Mouse (Mus musculus) C2C12 (cell line): ENCODE measurements at regions not wholly inside any gene's neighbourhood (a gene's known extent, or its start where the extent isn't known, plus 50 kb on each side); places are given as distances from the start of the nearest gene placed in this dataset.
"Not testable (repeated sequence)": the region's sequence is repeated elsewhere in the genome, so short reads cannot be mapped to it uniquely, and the experiment has no call there.

Source experiments
- H3K27me3 ChIP-seq: one replicate; pipeline ENCODE4 v1.6.1; 2011; ENCODE audit not compliant: control insufficient read depth, insufficient read depth, insufficient read length
- H3K36me3 ChIP-seq: one replicate; pipeline ENCODE4 v1.6.1; 2011; ENCODE audit not compliant: control insufficient read depth, insufficient read depth
- H3K4me3 ChIP-seq: one replicate; pipeline ENCODE4 v1.5.1; 2011; ENCODE audit warnings: mild to moderate bottlenecking, control low read depth; ENCODE audit not compliant: poor library complexity, insufficient read depth, severe bottlenecking
- H3K79me2 ChIP-seq: one replicate; pipeline ENCODE4 v1.6.1; 2011; ENCODE audit not compliant: control insufficient read depth, insufficient read depth
- H3K79me3 ChIP-seq: one replicate; pipeline ENCODE4 v1.6.1; 2011; ENCODE audit warnings: low read depth, control low read depth
- H3ac ChIP-seq: one replicate; pipeline ENCODE3; 2011; ENCODE audit warnings: low read depth; ENCODE audit not compliant: control insufficient read depth, insufficient read length
- CEBPB ChIP-seq: IDR thresholded peaks from one replicate; pipeline ENCODE4 v1.6.1; 2011; ENCODE audit warnings: low read depth, mild to moderate bottlenecking, control low read depth, moderate library complexity
- CTCF ChIP-seq: IDR thresholded peaks from one replicate; pipeline ENCODE4 v1.5.1; 2011; ENCODE audit not compliant: control insufficient read depth, insufficient read depth, insufficient read length
- FOSL1 ChIP-seq: IDR thresholded peaks from one replicate; pipeline ENCODE4 v1.8.0; 2011; ENCODE audit warnings: mild to moderate bottlenecking, low read length; ENCODE audit not compliant: poor library complexity, insufficient read depth, severe bottlenecking
- MAX ChIP-seq: IDR thresholded peaks from one replicate; pipeline ENCODE4 v1.6.1; 2011; ENCODE audit warnings: mild to moderate bottlenecking, control low read depth
- MYOD1 ChIP-seq: IDR thresholded peaks from one replicate; pipeline ENCODE4 v1.6.1; 2011; ENCODE audit warnings: low read depth; ENCODE audit not compliant: control insufficient read depth, insufficient read length
- MYOG ChIP-seq: IDR thresholded peaks from one replicate; pipeline ENCODE4 v1.6.1; 2011; ENCODE audit not compliant: control insufficient read depth, insufficient read length; ENCODE audit errors: extremely low read depth
- USF1 ChIP-seq: IDR thresholded peaks from one replicate; pipeline ENCODE4 v1.6.1; 2011; ENCODE audit warnings: low read depth, mild to moderate bottlenecking, control low read depth, moderate library complexity

- no peak overlapping the region for H3K4me3 ChIP-seq
- H3K79me2 ChIP-seq, result no peaks in the 10 kb centered on the region
- H3ac ChIP-seq, result no peak overlapping the region
- no peaks in the 10 kb centered on the region for H3K36me3 ChIP-seq
- no peaks in the 10 kb centered on the region for H3K27me3 ChIP-seq
- TF ChIP-seq MAX, result no peak
- TF ChIP-seq FOSL1, result no peak
- TF ChIP-seq USF1, result no peak
- no peak for TF ChIP-seq MYOG
- no peak for TF ChIP-seq MYOD1
- TF ChIP-seq CTCF, result no peak
- TF ChIP-seq CEBPB, result no peak
- H3K79me3 ChIP-seq, result no peaks in the 10 kb centered on the region
Observed at GRCm38 (mm10) chr6:109879145-109879544, 766.2 kb upstream of the Grm7 start.

GRCm38 (mm10) chr6:109923780-109924179 is 721.6 kb upstream of the Grm7 start:
- Histone ChIP-seq H3ac (no peak overlapping the region), H3K36me3 (no peaks in the 10 kb centered on the region), H3K79me2 (no peaks in the 10 kb centered on the region), H3K4me3 (no peak overlapping the region), H3K27me3 (no peaks in the 10 kb centered on the region), H3K79me3 (no peaks in the 10 kb centered on the region)
- TF ChIP-seq CEBPB (no peak), MYOD1 (no peak), USF1 (no peak), CTCF (no peak), FOSL1 (no peak), MAX (no peak), MYOG (no peak)

GRCm38 (mm10) chr6:109948491-109948890 is 696.9 kb upstream of the Grm7 start:
- Histone ChIP-seq H3K27me3 (no peaks in the 10 kb centered on the region), H3K79me2 (no peaks in the 10 kb centered on the region), H3ac (no peak overlapping the region), H3K36me3 (no peaks in the 10 kb centered on the region), H3K79me3 (no peaks in the 10 kb centered on the region), H3K4me3 (no peak overlapping the region)
- TF ChIP-seq MAX, result no peak
- TF ChIP-seq MYOG, result no peak
- TF ChIP-seq CTCF, result no peak
- no peak for TF ChIP-seq FOSL1
- no peak for TF ChIP-seq USF1
- TF ChIP-seq MYOD1, result no peak
- no peak for TF ChIP-seq CEBPB

GRCm38 (mm10) chr6:109948928-109949327 is 696.5 kb upstream of the Grm7 start:
- no peak overlapping the region for H3K4me3 ChIP-seq
- no peak for TF ChIP-seq CTCF
- no peak for TF ChIP-seq MYOG
- TF ChIP-seq USF1, result no peak
- TF ChIP-seq CEBPB, result no peak
- TF ChIP-seq MYOD1, result no peak
- no peak for TF ChIP-seq FOSL1
- TF ChIP-seq MAX, result no peak
- H3K36me3 ChIP-seq, result no peaks in the 10 kb centered on the region
- no peaks in the 10 kb centered on the region for H3K79me3 ChIP-seq
- H3ac ChIP-seq, result no peak overlapping the region
- no peaks in the 10 kb centered on the region for H3K79me2 ChIP-seq
- no peaks in the 10 kb centered on the region for H3K27me3 ChIP-seq

GRCm38 (mm10) chr6:109957901-109958300 is 687.5 kb upstream of the Grm7 start:
- H3K4me3 ChIP-seq, H3K79me2 ChIP-seq: not testable (repeated sequence)

More at GRCm38 (mm10) chr6:109957901-109958300, 687.5 kb upstream of the Grm7 start:
- not testable (repeated sequence) for H3K36me3 ChIP-seq, H3K27me3 ChIP-seq, H3K79me3 ChIP-seq, H3ac ChIP-seq
